Mouse (Mus musculus) neutrophil, adult 5-6 weeks (primary cell): ENCODE results near the gene Shisal1. TPM values are rescaled to one million over a fixed set of nuclear protein-coding genes. Genes with fewer than 3 reads are reported as not detected.
A peak's percentile ranks its signal among the peaks of the same experiment; 100 is the strongest.

Experiments
- ATAC-seq: fragments of 151-379, 151-347 bp; 2 replicates; pipeline ENCODE4 v1.8.0; 2017; ENCODE audit warnings: mild to moderate bottlenecking, moderate TSS enrichment; ENCODE audit not compliant: insufficient number of reproducible peaks, poor library complexity, low FRiP score, severe bottlenecking; ENCODE audit errors: extremely low read depth
- total RNA-seq: library from RNA; stranded (forward); fragments of 200-1000 nt; gene quantifications from 2 replicates; pipeline ENCODE4 v1.2.3, GENCODE M21; 2017

Gene Shisal1
- total RNA-seq, 1 experiment from 2014 or later: not detected

DNA sequence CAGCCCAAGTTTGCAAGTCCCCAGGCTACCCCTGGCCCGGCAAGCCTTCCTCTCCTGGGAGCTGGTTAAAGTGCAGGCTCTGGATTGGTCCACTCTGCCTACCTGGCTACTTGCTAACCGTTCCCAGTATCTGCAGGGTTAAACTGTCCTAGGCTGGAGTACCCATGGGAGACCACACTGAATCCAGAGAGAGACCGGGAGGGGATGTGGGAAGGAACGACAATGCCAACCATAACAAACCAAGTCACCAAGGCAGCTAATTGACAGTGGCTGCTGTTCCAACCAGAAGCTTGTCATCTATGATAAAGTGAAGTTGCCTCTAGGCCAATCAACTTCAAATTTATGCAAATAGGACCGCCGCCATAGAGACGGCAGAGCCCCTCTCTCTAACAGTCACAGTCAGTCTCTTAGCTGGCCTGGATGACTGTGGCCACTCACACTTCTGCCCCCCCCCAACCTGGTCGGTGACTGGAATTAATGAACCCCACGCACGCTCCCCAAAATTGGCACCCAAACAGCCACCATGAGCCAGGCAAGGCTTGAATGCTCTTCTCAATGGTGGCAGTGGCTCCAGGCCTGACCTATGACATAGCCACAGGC, 13.2 kb downstream of the Shisal1 start:
- no peak for ATAC-seq

- ATAC-seq: no peak
These were observed 16.4 kb downstream of the Shisal1 start for GRCm38 (mm10) chr15:84430482-84430881.

GRCm38 (mm10) chr15:84427624-84428023, 19.3 kb downstream of the Shisal1 start:
- ATAC-seq: no peak

DNA sequence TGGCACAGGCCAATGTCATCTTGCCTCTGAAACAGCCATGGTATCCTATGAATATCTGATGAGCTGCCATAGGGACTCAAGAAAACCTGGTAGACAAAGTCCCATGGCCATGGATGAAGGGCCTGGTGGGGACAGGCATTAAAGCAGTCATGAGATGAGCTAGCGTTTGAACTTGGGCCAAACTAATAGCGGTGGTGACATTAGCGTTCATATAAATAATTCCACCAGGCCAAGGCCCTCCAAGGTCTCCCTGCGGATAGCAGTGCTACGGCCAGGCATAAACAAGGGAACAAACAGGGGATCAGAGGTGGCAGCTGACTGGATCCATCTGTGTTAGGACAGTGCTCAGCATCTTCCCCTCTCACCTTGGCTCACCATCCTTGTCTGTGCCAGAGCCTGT, 21.2 kb downstream of the Shisal1 start:
- no peak for ATAC-seq

DNA sequence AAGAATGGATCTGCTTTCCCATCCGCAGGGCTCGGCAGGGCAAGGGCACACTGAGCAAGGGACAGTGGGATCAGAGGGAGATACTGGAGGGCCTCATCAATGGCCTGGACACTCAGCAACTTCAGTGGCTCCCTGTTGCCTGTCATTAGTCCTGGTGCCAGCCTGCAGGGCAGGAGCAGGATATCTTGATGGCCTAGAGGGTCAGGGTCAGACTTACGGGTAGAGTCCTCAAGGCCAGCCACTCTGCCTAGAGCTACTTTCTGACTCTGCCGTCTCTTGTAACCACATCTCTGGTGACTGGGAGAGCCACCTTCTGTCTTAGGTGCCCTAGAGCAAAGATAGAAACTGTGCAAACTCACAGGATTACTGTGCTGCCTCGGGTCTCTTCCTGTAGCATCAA, 23.1 kb downstream of the Shisal1 start:
- no peak for ATAC-seq

- ATAC-seq: no peak
These were observed 28.7 kb downstream of the Shisal1 start for GRCm38 (mm10) chr15:84418266-84418610.

DNA sequence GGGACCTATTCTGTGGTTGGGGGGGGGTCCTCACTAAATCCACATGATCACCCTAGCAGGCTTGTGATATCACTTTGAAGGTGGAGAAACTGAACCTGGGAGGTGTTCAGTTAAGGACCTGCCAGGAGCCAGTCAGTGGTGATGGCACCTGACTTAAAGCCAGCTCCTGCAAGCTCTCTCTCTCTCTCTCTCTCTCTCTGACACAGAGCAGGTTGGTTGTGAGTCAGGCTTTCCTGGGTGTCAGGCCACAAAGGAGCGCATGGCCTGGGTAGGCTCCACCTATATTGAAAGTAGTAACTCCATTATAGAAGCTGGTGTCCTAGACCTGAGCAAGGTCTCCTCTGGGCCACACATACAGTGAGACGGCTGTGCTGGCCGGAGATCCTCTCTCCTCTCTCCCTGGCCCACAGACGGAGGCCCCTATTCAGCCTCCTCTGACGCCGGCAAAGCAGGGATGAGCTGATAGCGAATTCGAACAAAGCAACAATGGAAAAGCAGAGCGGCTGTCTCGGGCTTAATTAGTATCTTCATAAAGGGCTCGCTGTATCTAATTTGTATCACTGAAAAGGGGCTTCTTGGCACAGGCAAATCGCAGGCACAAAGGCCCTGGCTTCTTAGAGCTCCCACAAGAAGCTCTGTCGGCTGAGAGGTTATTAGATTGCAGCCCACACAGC, 29.2 kb downstream of the Shisal1 start:
- ATAC-seq: no peak

GRCm38 (mm10) chr15:84417017-84417416, 29.9 kb downstream of the Shisal1 start:
- no peak for ATAC-seq

DNA sequence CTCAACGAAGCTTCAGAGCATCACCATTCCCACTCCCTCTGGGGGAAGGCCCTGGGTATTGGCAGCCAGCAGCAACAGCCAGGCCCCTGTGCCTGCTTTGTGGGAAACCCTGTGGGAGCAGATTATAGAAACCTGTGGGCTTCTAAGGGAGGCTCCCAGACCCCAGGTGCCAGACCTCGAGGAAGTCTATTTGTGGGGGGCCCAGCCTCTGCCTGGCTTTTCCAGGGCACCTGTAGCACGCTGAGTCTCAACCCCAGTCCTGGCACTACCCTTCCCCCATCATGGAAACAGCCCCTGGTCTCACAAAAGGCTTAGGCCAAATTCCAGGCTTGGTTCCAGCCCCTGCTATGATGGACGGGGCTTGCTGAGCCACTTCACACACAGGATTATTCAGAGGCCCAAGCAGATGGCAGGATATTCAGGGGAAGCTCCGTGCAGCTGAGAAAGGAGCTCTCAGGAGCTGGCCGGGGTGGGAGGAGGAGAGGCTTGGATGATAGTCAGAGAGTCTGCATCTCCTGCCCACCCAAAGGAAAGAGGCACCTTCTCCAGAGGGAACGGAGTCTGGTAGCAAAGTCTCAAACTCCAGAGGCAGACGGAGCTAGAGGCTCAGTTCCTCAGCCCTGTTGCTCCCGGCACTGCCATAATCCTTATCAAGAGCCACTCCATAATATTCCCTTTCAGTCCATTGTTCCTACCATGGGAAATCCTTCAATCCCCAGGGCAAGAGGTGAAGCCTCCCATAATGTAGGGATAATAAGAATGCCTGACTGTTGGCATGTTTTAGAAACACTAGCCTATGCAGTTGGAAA, 32.7 kb downstream of the Shisal1 start:
- no peak for ATAC-seq

DNA sequence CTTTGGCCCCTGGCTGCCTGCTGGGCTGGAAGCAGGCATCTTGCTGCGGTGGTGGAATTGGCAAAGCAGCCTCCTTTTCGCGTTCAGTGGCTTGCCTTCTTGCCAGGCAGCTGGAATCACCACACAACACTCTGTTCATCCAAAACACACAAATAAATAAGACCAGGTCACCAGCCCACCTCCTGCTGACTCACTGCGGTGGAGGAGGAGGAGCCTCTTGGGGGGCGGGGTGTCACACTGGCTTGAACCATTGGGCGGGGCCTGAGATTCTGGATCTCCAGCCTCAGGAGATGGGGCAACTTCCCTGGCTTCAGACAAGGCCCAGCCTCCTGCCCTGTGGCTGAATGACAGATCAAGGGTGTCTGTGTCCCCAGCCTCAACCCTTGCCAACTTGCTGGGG, 34.5 kb downstream of the Shisal1 start:
- peak; percentile 69 for ATAC-seq

DNA sequence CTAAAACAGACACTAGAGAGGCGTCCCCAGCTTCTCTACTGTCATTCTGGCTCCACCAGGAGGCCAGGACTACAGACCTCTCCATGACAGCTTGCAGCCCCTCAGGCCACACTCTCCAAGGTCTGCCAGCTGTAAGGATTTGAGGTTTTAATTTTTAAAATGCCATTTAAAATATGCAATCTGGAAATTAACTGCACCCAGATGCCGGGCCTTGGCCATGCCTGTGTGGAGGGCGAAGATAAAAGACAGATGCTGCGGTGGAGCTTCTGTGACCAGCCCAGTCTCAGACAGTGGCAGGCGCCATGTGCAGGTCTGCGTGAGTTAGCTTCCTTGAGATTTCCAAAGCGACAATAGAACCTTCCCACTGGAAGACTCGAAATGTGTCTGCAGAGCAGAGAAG, 36.8 kb downstream of the Shisal1 start:
- no peak for ATAC-seq

DNA sequence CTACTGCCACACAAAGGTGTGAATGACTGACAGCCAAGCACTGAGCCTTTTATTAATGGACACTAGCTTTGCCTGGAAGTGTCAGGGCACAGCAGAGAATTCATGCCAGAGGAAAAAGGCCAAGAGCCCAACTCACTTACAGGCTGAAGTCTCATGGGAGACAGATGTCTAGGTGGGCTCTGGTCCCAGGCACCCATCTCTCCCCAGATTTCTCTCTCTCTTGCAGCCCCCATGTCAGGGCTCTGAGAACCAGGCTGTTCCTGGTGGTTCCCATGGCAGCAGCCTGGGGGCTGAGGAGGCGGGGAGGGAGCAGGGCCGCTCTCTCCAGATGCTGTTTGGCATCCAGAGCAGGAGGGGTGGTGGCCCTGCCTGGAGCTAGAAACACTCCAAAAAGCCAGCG, 38.3 kb downstream of the Shisal1 start:
- no peak for ATAC-seq

DNA sequence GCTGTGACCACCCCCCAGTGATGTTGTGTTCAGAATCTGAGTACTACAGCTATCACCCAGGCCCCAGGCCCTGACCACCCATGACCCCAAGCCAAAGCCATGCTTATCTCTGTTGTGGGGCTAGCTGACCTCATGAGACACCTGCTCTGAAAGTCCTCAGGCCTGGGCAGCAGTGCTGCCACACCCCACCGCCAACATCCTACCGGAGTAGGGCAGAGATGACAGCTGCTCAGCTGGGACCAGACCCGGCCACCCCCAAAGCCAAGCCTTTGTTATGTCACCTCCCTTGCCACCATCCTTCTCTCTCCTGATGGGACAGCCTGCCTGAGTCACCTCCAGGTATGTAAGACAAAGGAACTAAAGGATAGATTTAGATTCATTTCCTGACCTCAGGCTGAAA, 41.1 kb downstream of the Shisal1 start:
- ATAC-seq: no peak

DNA sequence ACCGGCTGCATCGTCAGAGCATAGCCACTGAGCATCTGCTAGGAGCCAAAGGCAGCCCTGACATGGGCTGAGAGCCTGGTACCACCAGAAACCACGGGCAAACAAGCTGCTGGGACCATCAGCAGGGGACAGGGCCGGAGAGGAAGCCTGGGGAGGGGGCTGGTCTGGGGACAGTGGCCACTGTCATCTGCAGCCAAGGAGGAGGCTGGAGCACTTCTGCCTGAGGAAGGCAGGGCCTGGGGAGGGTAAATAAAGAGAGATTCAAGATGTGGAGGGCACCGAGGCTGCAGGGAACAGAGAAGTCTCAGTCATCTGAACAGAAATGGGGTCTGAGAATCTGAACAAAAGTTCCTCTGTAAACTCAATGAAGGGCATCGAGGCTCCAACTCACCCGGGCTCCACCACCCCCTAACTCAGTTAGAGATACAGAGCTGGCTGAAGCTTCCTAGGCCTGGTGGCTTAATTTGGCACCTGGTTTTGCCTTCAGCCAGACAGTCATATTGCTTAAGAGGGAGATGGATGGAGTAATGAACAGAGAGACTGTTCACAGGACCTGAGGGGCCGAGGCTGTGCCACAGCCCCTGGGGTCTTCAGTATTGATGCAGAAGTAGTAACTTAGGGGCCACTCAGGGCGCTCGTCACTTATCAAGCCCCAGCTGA, 43.3 kb downstream of the Shisal1 start:
- ATAC-seq: no peak

- ATAC-seq: no peak
These were observed 48.3 kb downstream of the Shisal1 start for GRCm38 (mm10) chr15:84398617-84399016.

DNA sequence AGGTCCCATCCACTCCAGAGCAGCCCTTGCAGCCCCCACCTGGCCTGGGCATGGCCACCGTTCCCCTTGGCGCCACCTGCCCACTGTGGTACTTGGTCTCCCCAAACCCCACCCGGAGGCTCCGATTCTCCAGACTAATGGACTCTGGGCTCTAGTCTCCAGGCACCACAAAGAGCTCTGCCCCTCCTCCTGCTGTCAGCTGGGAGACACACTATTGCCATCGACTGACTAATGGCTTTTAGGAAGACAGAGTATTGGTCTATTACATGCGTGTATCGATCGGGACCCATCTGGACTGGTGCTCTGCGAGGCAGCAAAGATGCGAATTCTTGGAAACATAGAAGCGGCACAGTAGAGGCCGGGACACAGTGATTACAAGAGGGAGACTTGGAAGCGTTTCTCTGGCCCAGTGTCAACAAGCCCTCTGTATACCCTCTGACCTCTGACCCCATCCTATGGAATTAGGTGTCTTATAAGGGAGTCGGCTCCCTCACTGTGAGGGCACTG, 49.2 kb downstream of the Shisal1 start:
- no peak for ATAC-seq

GRCm38 (mm10) chr15:84395341-84396067, 51.4 kb downstream of the Shisal1 start:
- no peak for ATAC-seq

DNA sequence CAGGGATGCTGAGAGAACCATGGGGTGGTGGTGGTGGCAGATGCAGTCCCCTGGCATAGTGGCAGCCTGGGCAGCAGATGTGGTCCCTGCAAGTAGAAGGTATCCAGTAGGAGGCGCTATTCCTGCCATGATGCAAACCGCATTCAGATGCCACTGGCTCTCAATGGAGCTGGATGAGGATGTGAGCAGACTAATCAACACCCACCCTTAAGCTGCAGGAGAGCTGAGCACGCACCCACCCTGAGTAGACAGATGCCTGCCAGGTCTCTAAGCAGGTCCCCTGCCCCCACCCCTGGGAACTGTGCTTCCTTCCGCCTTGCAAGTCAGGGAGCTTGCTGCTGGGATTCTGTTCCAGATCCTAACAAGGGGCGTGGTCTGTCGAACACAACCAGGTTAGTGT, 53.6 kb downstream of the Shisal1 start:
- no peak for ATAC-seq

GRCm38 (mm10) chr15:84392840-84393239, 54.1 kb downstream of the Shisal1 start:
- ATAC-seq: no peak
